Mouse (Mus musculus) MEL (cell line): ENCODE results near the gene Ndufa13. TPM values are rescaled to one million over a fixed set of nuclear protein-coding genes. Genes with fewer than 3 reads are reported as not detected.

ENCODE experiments used
- DNase-seq: peaks from one replicate; pipeline ENCODE4 v3.0.0; 2011; ENCODE audit warnings: low read depth, low spot score
- H3K27ac ChIP-seq: 2 replicates; pipeline ENCODE4 v1.5.1; 2012; ENCODE audit warnings: low read depth, mild to moderate bottlenecking, control low read depth, low read length, moderate library complexity; ENCODE audit not compliant: control insufficient read depth
- H3K27me3 ChIP-seq, 2 experiments: fragments of 150-350 bp in 1 of 2; sonication (generic) in 1 of 2; 2 replicates each; pipeline ENCODE4 v1.6.1; 2012; ENCODE audit warnings: low read length in 2 of 2, mild to moderate bottlenecking in 2 of 2, improper control_type of control experiment in 1 of 2, moderate library complexity in 1 of 2; ENCODE audit not compliant: insufficient read depth in 2 of 2, control insufficient read depth in 1 of 2
- H3K36me3 ChIP-seq, 2 experiments: 2 replicates each; pipeline ENCODE4 v1.6.1; 2012 to 2014; ENCODE audit warnings: low read length in 2 of 2, improper control_type of control experiment in 1 of 2, inconsistent platforms in 1 of 2, mild to moderate bottlenecking in 1 of 2; ENCODE audit not compliant: insufficient read depth in 2 of 2, control insufficient read depth in 1 of 2
- H3K4me1 ChIP-seq, 2 experiments: fragments of 150-350 bp in 1 of 2; sonication (generic) in 1 of 2; 2 replicates each; pipeline ENCODE4 v1.6.1; 2012; ENCODE audit warnings: low read length in 2 of 2, improper control_type of control experiment in 1 of 2, mild to moderate bottlenecking in 1 of 2; ENCODE audit not compliant: insufficient read depth in 2 of 2, control insufficient read depth in 1 of 2
- H3K4me3 ChIP-seq, 2 experiments: fragments of 150-350 bp in 1 of 2; sonication (generic) in 1 of 2; 2 replicates each; pipeline ENCODE4 v1.5.1; 2012; ENCODE audit warnings: low read depth in 2 of 2, low read length in 2 of 2, mild to moderate bottlenecking in 2 of 2, moderate library complexity in 2 of 2, control low read depth in 1 of 2, improper control_type of control experiment in 1 of 2; ENCODE audit not compliant: control insufficient read depth in 1 of 2, insufficient read depth in 1 of 2
- H3K79me2 ChIP-seq: 2 replicates; pipeline ENCODE4 v1.6.1; 2012; ENCODE audit warnings: mild to moderate bottlenecking, low read length, moderate library complexity; ENCODE audit not compliant: control insufficient read depth, poor library complexity, insufficient read depth
- H3K9ac ChIP-seq: 2 replicates; pipeline ENCODE4 v1.6.1; 2012; ENCODE audit warnings: low read depth, mild to moderate bottlenecking, control low read depth, low read length, moderate library complexity; ENCODE audit not compliant: control insufficient read depth, poor library complexity, severe bottlenecking
- H3K9me3 ChIP-seq: fragments of 150-350 bp; sonication (generic); replicated peaks from 2 replicates; pipeline ENCODE4 v1.6.1; 2012; ENCODE audit warnings: mild to moderate bottlenecking, low read length, improper control_type of control experiment, moderate library complexity; ENCODE audit not compliant: insufficient read depth
- BHLHE40 ChIP-seq: IDR thresholded peaks from 2 replicates; pipeline ENCODE4 v1.6.1; 2012; ENCODE audit warnings: low read depth, mild to moderate bottlenecking, inconsistent platforms, low read length, improper control_type of control experiment, borderline replicate concordance
- CHD1 ChIP-seq: IDR thresholded peaks from 2 replicates; pipeline ENCODE4 v1.6.1; 2012; ENCODE audit warnings: low read depth, mild to moderate bottlenecking, inconsistent platforms, low read length, improper control_type of control experiment
- CTCF ChIP-seq, 3 experiments: IDR thresholded peaks in 2 of 3; conservative IDR thresholded peaks in 1 of 3; 2 replicates each; pipeline ENCODE4 v1.5.1; 2011 to 2012; ENCODE audit warnings: low read length in 3 of 3, low read depth in 2 of 3, mild to moderate bottlenecking in 2 of 3, improper control_type of control experiment in 1 of 3, inconsistent platforms in 1 of 3, mixed read lengths in 1 of 3, moderate library complexity in 1 of 3; ENCODE audit not compliant: control insufficient read depth in 1 of 3, insufficient read depth in 1 of 3, poor library complexity in 1 of 3, severe bottlenecking in 1 of 3
- E2F4 ChIP-seq: IDR thresholded peaks from 2 replicates; pipeline ENCODE4 v1.6.1; 2011; ENCODE audit warnings: low read depth, low read length, improper control_type of control experiment, borderline replicate concordance
- EP300 ChIP-seq, 2 experiments: IDR thresholded peaks; 2 replicates each; pipeline ENCODE4 v1.6.1; 2011; ENCODE audit warnings: improper control_type of control experiment in 2 of 2, low read length in 2 of 2, low read depth in 1 of 2, mild to moderate bottlenecking in 1 of 2
- ETS1 ChIP-seq: IDR thresholded peaks from 2 replicates; pipeline ENCODE4 v1.6.1; 2012; ENCODE audit warnings: low read depth, mild to moderate bottlenecking, inconsistent platforms, low read length, improper control_type of control experiment, moderate library complexity
- GABPA ChIP-seq: IDR thresholded peaks from 2 replicates; pipeline ENCODE4 v1.6.1; 2012; ENCODE audit warnings: low read depth, mild to moderate bottlenecking, inconsistent platforms, low read length, improper control_type of control experiment, moderate library complexity
- HCFC1 ChIP-seq: IDR thresholded peaks from 2 replicates; pipeline ENCODE4 v1.6.1; 2012; ENCODE audit warnings: low read depth, mild to moderate bottlenecking, inconsistent platforms, low read length, improper control_type of control experiment, moderate library complexity
- JUND ChIP-seq: IDR thresholded peaks from 2 replicates; pipeline ENCODE4 v1.6.1; 2011; ENCODE audit warnings: low read depth, mild to moderate bottlenecking, improper control_type of control experiment, low read length
- KAT2A ChIP-seq: conservative IDR thresholded peaks from 2 replicates; pipeline ENCODE4 v1.6.1; 2012; ENCODE audit warnings: low read depth, low read length, improper control_type of control experiment, inconsistent platforms
- MAFK ChIP-seq: IDR thresholded peaks from 2 replicates; pipeline ENCODE4 v1.6.1; 2011; ENCODE audit warnings: low read depth, mild to moderate bottlenecking, low read length, improper control_type of control experiment, borderline replicate concordance
- MAX ChIP-seq: IDR thresholded peaks from 2 replicates; pipeline ENCODE4 v1.6.1; 2011; ENCODE audit warnings: low read length, improper control_type of control experiment
- MXI1 ChIP-seq: IDR thresholded peaks from 2 replicates; pipeline ENCODE4 v1.6.1; 2011; ENCODE audit warnings: mild to moderate bottlenecking, low read depth, low read length, improper control_type of control experiment
- MYC ChIP-seq: IDR thresholded peaks from 2 replicates; pipeline ENCODE4 v1.6.1; 2011; ENCODE audit warnings: low read depth, mild to moderate bottlenecking, low read length, improper control_type of control experiment, moderate library complexity
- NELFE ChIP-seq: IDR thresholded peaks from 2 replicates; pipeline ENCODE4 v1.6.1; 2011; ENCODE audit warnings: low read depth, low read length, improper control_type of control experiment
- NRF1 ChIP-seq: IDR thresholded peaks from 2 replicates; pipeline ENCODE4 v1.6.1; 2014; ENCODE audit warnings: low read depth, mild to moderate bottlenecking, inconsistent platforms, low read length, improper control_type of control experiment, moderate library complexity; ENCODE audit not compliant: poor library complexity, insufficient read depth, severe bottlenecking
- POLR2AphosphoS2 ChIP-seq: IDR thresholded peaks from 2 replicates; pipeline ENCODE4 v1.6.1; 2011; ENCODE audit warnings: low read length, improper control_type of control experiment
- POLR2AphosphoS5 ChIP-seq: IDR thresholded peaks from 2 replicates; pipeline ENCODE4 v1.6.1; 2012; ENCODE audit warnings: low read depth, borderline replicate concordance, mild to moderate bottlenecking, inconsistent platforms, low read length, moderate library complexity, mixed read lengths
- SIN3A ChIP-seq: IDR thresholded peaks from 2 replicates; pipeline ENCODE4 v1.6.1; 2012; ENCODE audit warnings: low read length, improper control_type of control experiment, inconsistent platforms
- SMC3 ChIP-seq: IDR thresholded peaks from 2 replicates; pipeline ENCODE4 v1.6.1; 2011; ENCODE audit warnings: low read depth, low read length, improper control_type of control experiment
- TBP ChIP-seq: IDR thresholded peaks from 2 replicates; pipeline ENCODE4 v1.8.0; 2011; ENCODE audit warnings: low read depth, low read length, improper control_type of control experiment
- ZMIZ1 ChIP-seq: IDR thresholded peaks from 2 replicates; pipeline ENCODE4 v1.6.1; 2012; ENCODE audit warnings: low read depth, mild to moderate bottlenecking, inconsistent platforms, low read length, improper control_type of control experiment, moderate library complexity
- ZNF384 ChIP-seq: IDR thresholded peaks from 2 replicates; pipeline ENCODE4 v1.6.1; 2012; ENCODE audit warnings: low read depth, mild to moderate bottlenecking, inconsistent platforms, low read length, improper control_type of control experiment
- polyA plus RNA-seq, 2 experiments: library from polyadenylated mRNA; stranded (reverse) in 1 of 2; unstranded in 1 of 2; fragments of >175 nt in 1 of 2; fragments of >200 nt in 1 of 2; gene quantifications; 2 replicates each; pipeline versions ENCODE4 v1.2.1 to v1.2.4; 2012; ENCODE audit warnings: low replicate concordance in 2 of 2, low read depth in 1 of 2; ENCODE audit not compliant: insufficient read length in 2 of 2, insufficient read depth in 1 of 2, missing spikeins in 1 of 2
- total RNA-seq: library from RNA; depleted of rRNA; stranded (reverse); fragments of 300-350 nt; gene quantifications from 2 replicates; pipeline ENCODE4 v1.2.3, GENCODE M21; 2012

The Ndufa13 gene
- total and polyA plus RNA-seq, 3 experiments: 97.7 to 114 TPM; not detected in 1

GRCm38 (mm10) chr8:69849899-69850298 is 52.5 kb downstream of the Ndufa13 start:
- H3K27ac ChIP-seq: no peak overlapping the region

GRCm38 (mm10) chr8:69848951-69849350 is 53.4 kb downstream of the Ndufa13 start:
- TF ChIP-seq POLR2AphosphoS5 (no peak), MYC (no peak), SIN3A (no peak), BHLHE40 (no peak), KAT2A (no peak), E2F4 (no peak), MXI1 (no peak), TBP (no peak), ZNF384 (no peak), JUND (no peak), NRF1 (no peak), CHD1 (no peak), POLR2AphosphoS2 (no peak), MAX (no peak), HCFC1 (no peak), GABPA (no peak), NELFE (no peak), ETS1 (no peak; the same call in 1 of the 2 replicates), MAFK (no peak), ZMIZ1 (no peak)
- Histone ChIP-seq H3K4me3 (no peak overlapping the region), H3K79me2 (no peaks in the 10 kb centered on the region), H3K27ac (no peak overlapping the region), H3K27me3 (no peaks in the 10 kb centered on the region), H3K9me3 (no peaks in the 10 kb centered on the region), H3K36me3 (peaks cover 0 to 6% of the 10 kb centered on the region in 2 experiments; a peak in 2 of 4 replicates), H3K4me1 (peaks cover 0 to 9% of the 10 kb centered on the region in 2 experiments; a peak in 2 of 4 replicates), H3K9ac (no peak overlapping the region)
- DNase-seq: peak; percentile 35

More at GRCm38 (mm10) chr8:69849899-69850298, 52.5 kb downstream of the Ndufa13 start:
- Histone ChIP-seq H3K4me1 (peaks cover 0 to 9% of the 10 kb centered on the region in 2 experiments; a peak in 2 of 4 replicates), H3K4me3 (no peak overlapping the region), H3K9ac (no peak overlapping the region), H3K9me3 (no peaks in the 10 kb centered on the region), H3K27me3 (no peaks in the 10 kb centered on the region), H3K36me3 (peaks cover 0 to 6% of the 10 kb centered on the region in 2 experiments; a peak in 2 of 4 replicates), H3K79me2 (no peaks in the 10 kb centered on the region)
- DNase-seq: peak; percentile 57
- TF ChIP-seq CTCF (IDR thresholded peaks at IDR 0.05 in 2 of 3, conservative IDR thresholded peaks at IDR 0.05 in 1 of 3; ENCODE audit: control insufficient read depth in 1 of 3, insufficient read depth in 1 of 3, low read depth in 2 of 3, low read length in 3 of 3, poor library complexity in 1 of 3, severe bottlenecking in 1 of 3) (peak; percentile 44 to 47 (median 46)), SMC3 (peak; percentile 30), EP300 (IDR thresholded peaks at IDR 0.05; ENCODE audit: low read depth in 1 of 2, low read length in 2 of 2) (no peak), ZNF384 (no peak)
